Mouse (Mus musculus) right cerebral cortex, adult 2 months (tissue): ENCODE results near the gene Pcmt1.
"Not testable (repeated sequence)": the region's sequence is repeated elsewhere in the genome, so short reads cannot be mapped to it uniquely, and the experiment has no call there.

Experiments used
- DNase-seq, 2 experiments: peaks; one replicate each; pipeline ENCODE4 v3.0.0; 2021 to 2022; ENCODE audit warnings: low spot score in 2 of 2

Pcmt1 gene

DNA sequence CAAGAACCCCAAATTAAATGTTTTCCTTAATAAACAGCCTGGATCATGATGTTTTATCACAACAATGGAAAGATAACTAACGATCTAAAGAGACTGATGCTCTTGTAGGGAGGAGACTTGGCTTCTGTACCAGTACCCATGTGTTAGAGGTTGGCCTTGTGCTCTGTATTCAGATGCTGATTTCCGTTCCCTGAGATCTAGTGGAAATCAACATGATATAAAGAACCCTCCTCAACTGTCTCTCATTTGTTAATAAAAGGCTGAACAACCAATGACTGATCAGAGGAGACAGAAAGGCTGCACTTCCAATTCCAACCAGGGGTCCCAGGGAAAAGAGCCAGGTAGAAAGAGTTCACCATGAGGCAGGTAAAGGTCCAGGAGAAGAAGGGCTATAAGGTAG, 35.0 kb downstream of the Pcmt1 start:
- no peak for DNase-seq

DNA sequence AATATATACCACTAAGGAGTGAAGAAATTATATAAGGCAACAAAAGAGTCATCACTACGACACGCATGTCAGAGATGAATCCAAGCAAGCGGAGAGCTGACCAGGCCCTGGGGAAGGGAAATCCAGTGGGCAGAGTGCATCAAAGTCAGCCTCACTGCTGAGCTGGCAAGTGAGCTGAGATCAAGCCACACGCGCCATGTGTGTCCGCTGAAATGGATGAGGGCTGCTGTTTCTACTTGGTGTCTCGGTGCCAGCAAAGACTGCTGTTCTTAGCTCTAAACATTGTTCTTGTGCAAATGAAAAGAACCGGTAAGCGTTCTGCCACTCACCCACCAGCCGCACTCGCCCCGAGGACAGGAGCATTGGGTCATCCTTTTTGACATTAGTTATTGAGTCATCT, 40.6 kb downstream of the Pcmt1 start:
- no peak for DNase-seq

- DNase-seq, result no peak
Observed at GRCm38 (mm10) chr10:7630951-7631720, 49.8 kb downstream of the Pcmt1 start.

- no peak for DNase-seq
Observed at GRCm38 (mm10) chr10:7630286-7630685, 50.6 kb downstream of the Pcmt1 start.

DNA sequence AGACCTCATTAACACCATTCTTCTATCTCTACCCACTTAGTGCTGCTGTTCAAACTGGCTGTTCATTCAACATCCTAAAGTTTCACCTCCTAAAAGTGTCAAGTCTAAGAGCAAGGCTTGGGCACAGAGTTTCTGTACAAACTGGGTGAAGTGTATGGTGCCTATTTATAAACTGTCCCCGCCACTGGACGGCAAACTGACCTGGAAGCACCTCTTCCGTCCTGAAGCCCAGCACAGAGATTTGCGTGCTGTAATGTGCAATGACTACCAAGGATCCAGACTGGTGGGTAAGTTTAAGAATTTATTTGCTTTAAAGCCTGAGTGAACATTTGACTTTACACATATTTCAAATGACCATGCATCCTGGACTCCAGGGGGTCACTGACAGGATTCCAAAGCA, 51.8 kb downstream of the Pcmt1 start:
- no peak for DNase-seq

GRCm38 (mm10) chr10:7623861-7624518, 56.9 kb downstream of the Pcmt1 start:
- no peak for DNase-seq

- DNase-seq, result no peak
Observed at GRCm38 (mm10) chr10:7622378-7622777, 58.6 kb downstream of the Pcmt1 start.

DNA sequence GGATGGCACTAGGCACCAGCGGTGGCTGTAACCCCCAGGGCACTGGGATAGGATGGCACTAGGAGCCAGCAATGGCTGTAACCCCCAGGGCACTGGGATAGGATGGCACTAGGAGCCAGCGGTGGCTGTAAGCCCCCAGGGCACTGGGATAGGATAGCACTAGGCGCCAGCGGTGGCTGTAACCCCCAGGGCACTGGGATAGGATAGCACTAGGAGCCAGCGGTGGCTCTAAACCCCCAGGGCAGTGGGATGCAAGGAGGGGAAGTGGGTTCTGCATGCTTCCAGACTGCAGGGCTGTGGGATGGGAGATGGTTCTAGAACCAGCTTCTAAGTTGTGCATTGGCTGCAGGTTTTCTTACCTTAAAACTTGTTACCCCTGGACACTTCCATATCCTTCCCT, 60.2 kb downstream of the Pcmt1 start:
- DNase-seq, result no peak

GRCm38 (mm10) chr10:7619821-7620241, 61.1 kb downstream of the Pcmt1 start:
- DNase-seq, result no peak

- DNase-seq, result not testable (repeated sequence)
Observed at GRCm38 (mm10) chr10:7617556-7617955, 63.4 kb downstream of the Pcmt1 start.

GRCm38 (mm10) chr10:7617146-7617545, 63.8 kb downstream of the Pcmt1 start:
- DNase-seq, result not testable (repeated sequence)

DNA sequence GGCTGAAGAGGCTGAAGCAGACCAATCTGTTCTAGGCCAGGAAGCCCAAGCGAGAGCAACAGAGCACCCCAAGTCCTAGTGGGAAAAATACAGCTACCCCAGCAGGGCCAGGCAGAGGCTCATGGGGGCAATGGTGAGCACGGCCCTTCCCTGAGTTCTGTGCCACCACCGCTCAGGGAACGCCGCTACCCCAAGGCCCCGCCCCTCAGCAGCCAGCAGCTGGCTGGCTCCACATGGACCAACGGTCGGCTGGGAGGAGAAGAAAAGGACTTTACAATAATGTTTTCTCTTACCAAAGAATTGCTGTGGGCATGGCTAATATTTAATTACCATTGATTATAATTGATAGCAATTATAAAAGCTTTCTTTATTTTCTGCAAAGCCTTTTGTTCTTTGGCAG, 66.1 kb downstream of the Pcmt1 start:
- DNase-seq, result no peak

GRCm38 (mm10) chr10:7612210-7612609, 68.7 kb downstream of the Pcmt1 start:
- DNase-seq, result not testable (repeated sequence)

DNA sequence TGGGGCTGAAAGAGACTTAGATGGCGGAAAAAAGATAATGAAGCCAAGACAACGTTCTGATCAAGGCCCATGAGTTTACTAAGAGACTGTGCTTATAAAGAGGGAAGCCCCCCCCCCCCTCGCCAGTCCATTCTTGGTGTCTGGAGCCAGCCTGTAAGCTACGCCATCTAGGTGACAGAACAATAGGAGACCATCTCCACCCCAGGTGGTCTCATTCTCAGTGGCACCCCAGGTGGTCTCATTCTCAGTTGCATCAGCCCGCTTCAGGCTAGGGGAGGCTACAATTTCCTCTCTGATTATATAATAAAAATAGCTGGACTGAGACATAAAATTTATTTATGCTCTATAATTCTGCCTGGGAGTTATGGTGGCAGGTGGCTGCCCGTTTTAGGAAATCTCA, 69.3 kb downstream of the Pcmt1 start:
- DNase-seq, result no peak

DNA sequence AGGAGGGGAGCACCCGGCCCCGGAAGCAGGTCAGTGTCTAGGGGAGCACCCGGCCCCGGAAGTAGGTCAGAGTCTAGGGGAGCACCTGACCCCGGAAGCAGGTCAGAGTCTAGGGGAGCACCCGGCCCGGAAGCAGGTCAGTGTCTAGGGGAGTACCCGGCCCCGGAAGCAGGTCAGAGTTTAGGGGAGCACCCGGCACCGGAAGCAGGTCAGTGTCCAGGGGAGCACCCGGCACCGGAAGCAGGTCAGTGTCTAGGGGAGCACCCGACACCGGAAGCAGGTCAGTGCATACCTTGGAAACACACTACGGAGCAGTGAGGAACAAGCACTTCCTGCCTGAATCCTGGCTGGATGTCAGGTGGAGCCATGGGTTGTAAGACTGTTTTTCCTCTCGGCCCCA, 72.3 kb downstream of the Pcmt1 start:
- DNase-seq, result no peak

DNA sequence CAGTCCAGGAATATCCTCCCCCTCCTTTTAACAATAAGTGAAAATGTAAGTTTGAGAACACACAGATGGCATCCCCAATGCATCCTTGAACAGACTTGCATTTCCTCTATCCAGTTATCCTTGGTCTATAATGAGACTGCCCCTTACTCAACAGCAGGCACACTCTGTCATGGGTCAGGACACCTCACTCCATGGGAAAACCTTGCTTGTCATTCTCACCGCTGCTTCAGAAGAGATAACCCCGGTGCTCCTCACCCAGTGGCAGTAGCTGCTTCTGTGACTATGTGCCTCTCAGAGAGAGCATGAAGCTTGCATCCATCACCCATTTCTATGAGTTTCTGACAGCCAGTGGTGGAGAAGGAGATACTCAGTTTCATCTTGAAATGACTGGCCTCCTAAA, 74.5 kb downstream of the Pcmt1 start:
- no peak for DNase-seq

GRCm38 (mm10) chr10:7605168-7605567, 75.8 kb downstream of the Pcmt1 start:
- DNase-seq, result no peak

DNA sequence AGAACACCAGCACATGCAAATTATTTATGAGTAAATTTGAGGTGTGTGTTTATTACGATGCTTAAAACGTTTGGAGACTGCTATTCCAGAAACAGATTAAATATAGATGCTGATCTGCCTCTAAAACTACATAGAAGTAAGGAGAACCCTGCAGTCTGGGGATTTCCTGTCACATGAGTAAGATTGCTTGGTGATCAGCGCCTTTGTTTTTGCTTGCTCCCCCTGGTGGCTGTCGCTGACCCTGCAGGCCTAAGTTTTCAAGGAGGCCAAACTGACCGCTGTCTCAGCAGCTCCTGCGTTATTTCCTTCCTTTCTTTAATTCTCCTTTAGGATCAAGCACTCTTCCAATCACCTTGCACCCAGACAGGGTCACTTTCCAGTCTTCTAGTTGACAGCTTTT, 80.3 kb downstream of the Pcmt1 start:
- peak; percentile 82 to 84 for DNase-seq

GRCm38 (mm10) chr10:7598177-7598576, 82.8 kb downstream of the Pcmt1 start:
- DNase-seq, result no peak

DNA sequence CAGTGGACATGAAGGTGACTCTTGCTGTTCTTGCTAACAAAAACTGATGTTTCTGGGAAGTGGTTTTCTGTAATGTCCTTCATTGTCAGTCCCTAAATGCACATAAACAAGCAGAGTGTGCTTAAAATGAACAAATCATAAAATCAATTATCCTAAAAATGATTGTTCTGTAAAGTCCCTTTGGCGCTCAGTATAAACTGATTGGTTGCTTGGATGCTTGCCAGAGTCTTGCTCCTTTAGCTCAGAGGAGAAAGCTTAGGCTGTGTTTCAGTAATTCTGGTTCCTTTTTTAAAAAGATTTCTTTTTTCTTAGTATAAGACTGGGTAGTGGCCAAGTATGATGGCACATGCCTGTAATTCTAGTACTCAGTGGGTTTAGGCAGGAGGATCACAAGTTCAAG, 84.7 kb downstream of the Pcmt1 start:
- no peak for DNase-seq

GRCm38 (mm10) chr10:7594797-7595196, 86.1 kb downstream of the Pcmt1 start:
- DNase-seq, result no peak

DNA sequence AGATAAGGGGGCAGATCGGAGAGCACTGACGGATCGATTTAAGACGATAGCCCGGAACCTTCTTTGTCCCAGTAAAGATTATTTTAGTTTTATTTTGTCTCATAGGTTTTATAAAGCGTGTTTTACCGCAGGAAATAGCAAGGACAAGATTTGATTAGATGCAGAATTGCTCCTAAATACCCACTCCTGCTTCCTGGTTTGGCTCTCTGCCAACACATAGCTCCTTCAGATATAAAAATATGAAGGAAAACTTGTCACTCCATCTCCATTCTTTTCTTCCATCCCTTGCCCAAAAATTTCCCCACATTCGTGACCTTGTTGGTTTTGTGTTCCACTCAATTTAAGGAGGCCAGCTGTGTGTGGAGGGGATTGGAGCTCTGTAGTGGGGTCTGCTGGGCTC, 90.1 kb downstream of the Pcmt1 start:
- no peak for DNase-seq

DNA sequence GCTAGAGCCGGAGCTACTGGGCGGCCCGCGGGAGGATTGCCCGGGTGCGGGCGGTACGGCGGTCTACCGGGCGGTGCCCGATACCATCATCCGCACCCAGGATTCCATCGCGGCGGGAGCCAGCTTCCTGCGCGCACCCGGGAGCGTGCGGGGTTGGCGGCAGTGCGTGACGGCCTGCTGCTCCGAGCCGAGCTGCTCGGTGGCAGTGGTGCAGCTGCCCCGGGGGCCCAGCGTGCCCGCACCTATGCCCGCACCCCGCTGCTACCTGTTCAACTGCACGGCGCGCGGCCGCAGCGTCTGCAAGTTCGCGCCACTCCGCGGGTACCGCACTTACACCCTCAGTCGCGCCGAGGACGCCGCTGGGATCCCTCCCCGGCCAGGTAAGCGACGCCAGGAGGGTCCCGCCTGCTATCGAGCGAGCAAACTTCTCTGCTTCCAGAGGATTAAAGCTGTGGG, 90.7 kb downstream of the Pcmt1 start:
- DNase-seq, result peak in 1 of 2 experiments; percentile 45
